Mouse (Mus musculus): ENCODE measurements around the gene Olfr1053. TPM values are rescaled to one million over a fixed set of nuclear protein-coding genes. Genes with fewer than 3 reads are reported as not detected.

The Olfr1053 gene
- total RNA-seq (2023): not detected

GRCm38 (mm10) chr2:86315184-86315583, at the start of gene Olfr1053:
Gene Olfr1053 (minus strand): TSS chr2:86315284.

GRCm38 (mm10) chr2:86362369-86362768, 47.3 kb upstream of the Olfr1053 start, which contains the start of gene Olfr1056:
Gene Olfr1056 (minus strand): TSS chr2:86362469.

GRCm38 (mm10) chr2:86350184-86350583, 35.1 kb upstream of the Olfr1053 start, which contains the start of gene Olfr1055:
Gene Olfr1055 (minus strand): TSS chr2:86350284.

GRCm38 (mm10) chr2:86335333-86335732, 20.2 kb upstream of the Olfr1053 start, which contains the start of gene Olfr1054:
Gene Olfr1054 (minus strand): TSS chr2:86335433.

GRCm38 (mm10) chr2:86292155-86292554, 22.9 kb downstream of the Olfr1053 start, which contains the start of gene Olfr1052:
Gene Olfr1052 (plus strand): TSS chr2:86292455.

GRCm38 (mm10) chr2:86278988-86279387, 36.1 kb downstream of the Olfr1053 start, which contains the start of gene Olfr1051:
Gene Olfr1051 (minus strand): TSS chr2:86279088.

Other genes with a start within 250 kb of the Olfr1053 start
- not detected for gene Olfr1036, start 241.3 kb downstream of the Olfr1053 start, total RNA-seq (2023)
- not detected for gene Olfr1037, start 227.9 kb downstream of the Olfr1053 start, total RNA-seq (2023)
- gene Olfr1039, start 179.4 kb downstream of the Olfr1053 start, total RNA-seq (2023): not detected
- gene Olfr1040, start 168.6 kb downstream of the Olfr1053 start, total RNA-seq (2023): not detected
- gene Olfr1042, start 153.4 kb downstream of the Olfr1053 start, total RNA-seq (2023): not detected
- not detected for gene Olfr1043, start 147.8 kb downstream of the Olfr1053 start, total RNA-seq (2023)
- not detected for gene Olfr1044, start 137.5 kb downstream of the Olfr1053 start, total RNA-seq (2023)
- not detected for gene Olfr52, start 129.6 kb downstream of the Olfr1053 start, total RNA-seq (2023)
- not detected for gene Olfr1045, start 112.3 kb downstream of the Olfr1053 start, total RNA-seq (2023)
- gene Olfr1046, start 96.0 kb downstream of the Olfr1053 start, total RNA-seq (2023): not detected
- gene Olfr1047, start 83.9 kb downstream of the Olfr1053 start, total RNA-seq (2023): not detected
- not detected for gene Olfr1048, start 75.0 kb downstream of the Olfr1053 start, total RNA-seq (2023)
- not detected for gene Olfr1049, start 57.0 kb downstream of the Olfr1053 start, total RNA-seq (2023)
- not detected for gene Olfr1051, start 36.2 kb downstream of the Olfr1053 start, total RNA-seq (2023)
- gene Olfr1052, start 22.8 kb downstream of the Olfr1053 start, total RNA-seq (2023): not detected
- not detected for gene Olfr1054, start 20.1 kb upstream of the Olfr1053 start, total RNA-seq (2023)
- gene Olfr1055, start 35.0 kb upstream of the Olfr1053 start, total RNA-seq (2023): not detected
- not detected for gene Olfr1056, start 47.2 kb upstream of the Olfr1053 start, total RNA-seq (2023)
- gene Olfr1057, start 63.1 kb upstream of the Olfr1053 start, total RNA-seq (2023): not detected
- not detected for gene Olfr1058, start 73.3 kb upstream of the Olfr1053 start, total RNA-seq (2023)
- not detected for gene Olfr1061, start 98.8 kb upstream of the Olfr1053 start, total RNA-seq (2023)
- gene Olfr1062, start 111.5 kb upstream of the Olfr1053 start, total RNA-seq (2023): not detected
- not detected for gene Olfr1065, start 135.3 kb upstream of the Olfr1053 start, total RNA-seq (2023)
- gene Olfr1066, start 141.0 kb upstream of the Olfr1053 start, total RNA-seq (2023): not detected
- gene Olfr228, start 172.1 kb upstream of the Olfr1053 start, total RNA-seq (2023): not detected
- gene Olfr1076, start 193.2 kb upstream of the Olfr1053 start, total RNA-seq (2023): not detected
- gene Olfr1079, start 227.2 kb upstream of the Olfr1053 start, total RNA-seq (2023): not detected
- not detected for gene Olfr1080, start 243.0 kb upstream of the Olfr1053 start, total RNA-seq (2023)